Mouse (Mus musculus) forebrain, embryonic 13.5 days (tissue): Measurements from ENCODE around the gene Susd1. TPM values are rescaled to one million over a fixed set of nuclear protein-coding genes. Genes with fewer than 3 reads are reported as not detected.

ENCODE experiments used
- ATAC-seq: fragments of 200-750 bp; cut with Nextera tagmentation; 2 replicates; pipeline ENCODE4 v1.8.0; 2017
- H3K27ac ChIP-seq: fragments of 300-500 bp; sonication (generic); 2 replicates; pipeline ENCODE4 v1.5.1; 2015; ENCODE audit warnings: inconsistent platforms, mild to moderate bottlenecking, moderate library complexity
- H3K27me3 ChIP-seq: fragments of 300-500 bp; sonication (generic); 2 replicates; pipeline ENCODE4 v1.6.1; 2015; ENCODE audit warnings: mild to moderate bottlenecking, inconsistent platforms
- H3K36me3 ChIP-seq: fragments of 300-500 bp; sonication (generic); 2 replicates; pipeline ENCODE4 v1.6.1; 2015; ENCODE audit warnings: mild to moderate bottlenecking, inconsistent platforms; ENCODE audit not compliant: poor library complexity, severe bottlenecking
- H3K4me1 ChIP-seq: fragments of 300-500 bp; sonication (generic); 2 replicates; pipeline ENCODE4 v1.6.1; 2015; ENCODE audit warnings: inconsistent platforms
- H3K4me2 ChIP-seq: fragments of 300-500 bp; sonication (generic); 2 replicates; pipeline ENCODE4 v1.6.1; 2015; ENCODE audit warnings: inconsistent platforms, mild to moderate bottlenecking, moderate library complexity
- H3K4me3 ChIP-seq: fragments of 300-500 bp; sonication (generic); 2 replicates; pipeline ENCODE4 v1.5.1; 2015; ENCODE audit warnings: mild to moderate bottlenecking, inconsistent platforms
- H3K9ac ChIP-seq: fragments of 300-500 bp; sonication (generic); 2 replicates; pipeline ENCODE4 v1.6.1; 2015; ENCODE audit warnings: mild to moderate bottlenecking, inconsistent platforms
- H3K9me3 ChIP-seq: fragments of 300-500 bp; sonication (generic); replicated peaks from 2 replicates; pipeline ENCODE4 v1.6.1; 2016; ENCODE audit warnings: inconsistent platforms
- WGBS: fragments of 180-500 bp; shearing (Covaris S2); methylation state at CpG from one replicate; pipeline ENCODE4 v1.1.7; 2015; 5-methylcytosine and 5-hydroxymethylcytosine counted together
- polyA plus RNA-seq: library from polyadenylated mRNA; unstranded; fragments of >200 nt; fragmentation: Nextera tagmentation; extraction: Ambion mirVana; gene quantifications from 2 replicates; pipeline ENCODE4 v1.2.1, GENCODE M21; 2015

The Susd1 gene
- polyA plus RNA-seq, 1 experiment from 2014 or later: 0.72 TPM

DNA sequence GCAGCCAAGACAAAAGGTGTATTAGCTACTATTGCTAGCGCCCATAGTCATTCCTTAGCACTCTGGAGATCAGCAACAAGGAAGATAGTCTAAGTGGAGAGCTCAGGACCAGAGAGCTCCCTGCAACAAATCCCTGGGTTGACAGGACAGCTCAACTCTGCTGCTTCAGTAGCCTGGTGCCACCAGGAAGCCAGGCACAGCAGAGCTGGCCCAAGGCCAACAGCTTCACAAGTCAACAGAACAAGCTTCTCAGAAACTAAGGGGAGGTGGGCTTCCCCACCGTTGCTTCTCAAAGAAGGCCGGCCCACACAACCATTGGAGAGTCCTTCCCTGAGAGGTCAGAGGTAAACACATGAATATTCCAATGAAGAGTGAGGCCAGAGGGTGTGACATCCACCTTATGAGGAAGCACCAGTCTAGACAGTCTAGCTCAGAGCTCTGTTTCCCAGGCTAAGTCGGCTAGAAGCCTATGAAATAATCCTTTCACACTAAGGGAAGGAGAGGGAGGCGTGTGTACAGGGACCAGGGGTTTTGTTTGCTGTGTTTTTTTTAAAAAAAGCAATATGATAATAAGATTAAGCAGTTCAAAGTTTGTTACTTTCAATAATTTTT is 65.8 kb downstream of the Susd1 start:
- ATAC-seq: no peak
- no peak overlapping the region for H3K4me2 ChIP-seq
- no peak overlapping the region for H3K4me3 ChIP-seq
- peaks cover 7% of the 10 kb centered on the region; the same call in 1 of the 2 replicates for H3K4me1 ChIP-seq
- H3K27ac ChIP-seq: no peak overlapping the region
- no peaks in the 10 kb centered on the region for H3K27me3 ChIP-seq
- H3K9ac ChIP-seq: no peak overlapping the region
- no peaks in the 10 kb centered on the region for H3K36me3 ChIP-seq
- WGBS: 58% methylated on average over 5 of the region's 5 CpGs
- no peaks in the 10 kb centered on the region for H3K9me3 ChIP-seq

DNA sequence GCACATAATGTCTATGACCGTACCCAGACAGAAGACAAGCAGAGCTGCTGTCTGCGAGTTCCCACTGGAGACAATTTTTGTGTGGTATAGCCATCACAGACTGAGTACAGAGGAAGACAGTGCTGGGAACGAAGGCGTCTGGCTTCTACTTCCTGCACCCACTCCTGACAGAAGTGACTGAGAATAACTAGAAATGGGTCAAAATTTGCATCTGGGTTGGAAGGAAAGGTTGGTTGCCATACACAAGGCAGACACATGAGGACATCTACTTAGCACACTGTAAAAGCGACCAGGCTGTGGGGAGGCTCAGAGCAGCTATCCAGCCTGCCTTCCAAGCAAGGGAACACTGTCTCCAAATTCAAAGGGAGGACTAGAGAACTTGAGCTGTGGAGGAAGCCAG is 66.5 kb downstream of the Susd1 start:
- H3K27ac ChIP-seq: no peak overlapping the region
- H3K27me3 ChIP-seq: no peaks in the 10 kb centered on the region
- 91% methylated on average over 5 of the region's 5 CpGs for WGBS
- H3K4me1 ChIP-seq: peaks cover 7% of the 10 kb centered on the region; the same call in 1 of the 2 replicates
- no peaks in the 10 kb centered on the region for H3K9me3 ChIP-seq
- H3K4me2 ChIP-seq: no peak overlapping the region
- no peak overlapping the region for H3K9ac ChIP-seq
- no peak overlapping the region for H3K4me3 ChIP-seq
- ATAC-seq: no peak
- no peaks in the 10 kb centered on the region for H3K36me3 ChIP-seq

DNA sequence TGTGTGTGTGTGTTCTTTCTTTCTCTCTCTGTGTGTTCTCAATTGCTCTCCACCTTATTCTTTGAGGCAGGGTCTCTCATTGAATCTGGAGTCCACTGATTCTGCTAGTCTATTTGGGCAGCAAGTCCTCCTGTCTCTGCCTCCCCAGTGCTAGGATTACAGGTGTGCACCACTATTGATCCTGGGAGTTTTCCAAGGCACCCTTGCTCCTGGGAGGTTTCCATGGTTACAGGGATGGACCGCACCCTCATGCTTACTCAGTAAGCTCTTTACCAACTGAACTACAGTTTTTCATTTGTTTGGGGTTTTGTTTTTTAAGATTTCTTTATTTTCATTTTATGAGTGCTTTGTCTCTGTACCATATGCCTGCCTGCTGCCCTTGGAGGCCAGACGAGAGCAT is 68.5 kb downstream of the Susd1 start:
- ATAC-seq: no peak
- H3K9me3 ChIP-seq: no peaks in the 10 kb centered on the region
- WGBS: 93% methylated on average over 2 of the region's 2 CpGs
- no peak overlapping the region for H3K9ac ChIP-seq
- H3K27ac ChIP-seq: no peak overlapping the region
- H3K27me3 ChIP-seq: no peaks in the 10 kb centered on the region
- H3K4me1 ChIP-seq: peaks cover 7% of the 10 kb centered on the region
- H3K36me3 ChIP-seq: no peaks in the 10 kb centered on the region
- no peak overlapping the region for H3K4me2 ChIP-seq
- no peak overlapping the region for H3K4me3 ChIP-seq

DNA sequence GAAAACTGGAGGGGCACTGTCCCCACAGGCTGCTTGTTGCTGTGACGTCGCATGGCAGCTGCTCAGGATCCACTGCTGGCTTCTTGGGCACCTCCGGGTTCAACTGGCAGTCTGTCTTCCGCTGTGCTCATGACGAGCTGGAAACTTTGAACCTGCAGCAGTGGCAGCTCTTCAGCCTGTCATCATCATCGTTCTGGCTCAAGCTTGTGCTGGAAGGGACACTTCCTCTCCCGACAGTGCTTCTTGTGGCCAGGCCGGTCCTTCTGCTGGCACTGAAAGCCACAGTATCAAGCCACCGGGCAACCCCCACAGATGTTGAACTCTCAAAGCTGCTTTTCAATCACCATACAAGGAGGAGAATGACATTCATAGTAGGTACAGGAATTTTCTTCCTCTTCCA is 70.3 kb downstream of the Susd1 start:
- Histone ChIP-seq H3K9ac (no peak overlapping the region), H3K9me3 (no peaks in the 10 kb centered on the region), H3K27me3 (no peaks in the 10 kb centered on the region), H3K36me3 (no peaks in the 10 kb centered on the region), H3K27ac (no peak overlapping the region), H3K4me3 (no peak overlapping the region), H3K4me2 (no peak overlapping the region), H3K4me1 (peaks cover 11% of the 10 kb centered on the region)
- no peak for ATAC-seq
- 88% methylated on average over 9 of the region's 9 CpGs for WGBS

GRCm38 (mm10) chr4:59366206-59366605 is 72.2 kb downstream of the Susd1 start:
- Histone ChIP-seq H3K4me2 (no peak overlapping the region), H3K27ac (no peak overlapping the region), H3K27me3 (no peaks in the 10 kb centered on the region), H3K36me3 (no peaks in the 10 kb centered on the region), H3K4me3 (no peak overlapping the region), H3K9ac (no peak overlapping the region), H3K9me3 (no peaks in the 10 kb centered on the region), H3K4me1 (peaks cover 11% of the 10 kb centered on the region)
- ATAC-seq: no peak
- WGBS: 90% methylated on average over 9 of the region's 9 CpGs

DNA sequence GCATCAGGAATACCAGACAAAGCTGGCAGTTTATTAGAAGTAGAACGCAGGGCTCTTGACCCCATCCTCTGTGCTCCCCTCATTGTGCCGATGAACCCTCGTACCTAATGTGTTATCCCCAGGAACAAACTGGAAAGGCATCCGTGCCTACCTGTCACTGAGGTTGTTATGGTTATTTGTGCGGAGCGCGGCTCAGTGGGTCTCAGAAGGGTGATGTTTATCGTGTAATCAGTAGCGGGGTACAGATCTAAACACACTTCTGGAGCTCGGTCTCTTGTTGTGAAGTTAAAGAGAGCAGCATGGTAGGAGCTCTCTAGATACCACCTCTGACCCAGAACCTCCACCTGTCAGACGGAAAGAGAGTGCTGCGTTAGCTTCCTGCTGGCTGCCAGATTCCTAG is 72.9 kb downstream of the Susd1 start:
- H3K9me3 ChIP-seq: no peaks in the 10 kb centered on the region
- no peak overlapping the region for H3K9ac ChIP-seq
- H3K27me3 ChIP-seq: no peaks in the 10 kb centered on the region
- WGBS: 95% methylated on average over 12 of the region's 12 CpGs
- H3K4me2 ChIP-seq: no peak overlapping the region
- H3K36me3 ChIP-seq: no peaks in the 10 kb centered on the region
- H3K27ac ChIP-seq: no peak overlapping the region
- H3K4me1 ChIP-seq: peaks cover 11% of the 10 kb centered on the region
- H3K4me3 ChIP-seq: no peak overlapping the region
- no peak for ATAC-seq

DNA sequence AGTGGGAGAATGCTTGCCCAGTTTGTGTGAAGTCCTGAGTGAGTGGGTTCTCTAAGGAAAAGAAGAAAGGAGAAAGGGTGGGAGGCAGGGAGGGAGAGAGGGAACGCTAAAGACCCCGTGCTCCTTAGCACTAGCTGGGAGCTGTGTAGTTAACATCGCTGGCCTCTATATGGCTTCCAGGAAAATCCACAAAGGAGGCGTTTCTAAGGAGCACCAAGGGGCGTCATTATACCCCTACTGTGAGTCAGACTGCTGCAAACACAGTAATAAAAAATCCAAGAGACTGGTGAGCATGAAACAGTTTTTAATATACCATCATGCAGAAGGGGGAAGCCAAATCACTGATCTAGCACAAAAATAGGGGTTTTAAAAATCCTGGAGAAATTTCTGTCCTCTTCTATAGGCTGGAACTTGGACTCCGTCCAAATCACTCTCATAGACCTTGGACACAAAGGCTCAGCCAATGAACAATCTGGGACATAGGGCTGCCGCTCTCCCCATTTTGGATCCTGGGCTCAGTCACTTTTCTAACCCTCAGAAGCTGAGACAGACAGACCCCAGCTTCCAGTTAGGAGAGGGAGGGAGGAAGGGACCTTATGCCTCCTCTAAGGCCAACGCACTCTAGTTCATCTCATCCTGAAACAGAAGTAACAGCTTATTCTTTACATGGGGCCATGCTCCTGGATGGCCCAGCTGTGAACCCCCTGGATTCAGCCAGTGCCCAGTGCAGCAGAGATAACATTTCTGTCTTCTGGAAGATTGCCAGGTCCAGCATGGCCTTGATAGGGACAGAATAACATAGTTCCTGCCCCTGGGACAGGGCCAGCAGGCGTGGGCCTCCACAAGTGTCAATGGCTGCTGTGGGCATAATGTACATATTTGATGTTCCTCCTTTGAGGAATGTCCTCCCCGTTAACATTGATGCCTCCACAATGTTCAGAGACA is 73.9 kb downstream of the Susd1 start:
- Histone ChIP-seq H3K4me3 (no peak overlapping the region), H3K36me3 (no peaks in the 10 kb centered on the region), H3K9ac (no peak overlapping the region), H3K9me3 (no peaks in the 10 kb centered on the region), H3K27me3 (no peaks in the 10 kb centered on the region), H3K4me2 (no peak overlapping the region), H3K27ac (no peak overlapping the region), H3K4me1 (peaks cover 11% of the 10 kb centered on the region)
- no peak; the same call in 1 of the 2 replicates for ATAC-seq
- 45% methylated on average over 10 of the region's 10 CpGs for WGBS

GRCm38 (mm10) chr4:59363041-59363440 is 75.4 kb downstream of the Susd1 start:
- 80% methylated on average over 9 of the region's 9 CpGs for WGBS
- no peaks in the 10 kb centered on the region for H3K36me3 ChIP-seq

GRCm38 (mm10) chr4:59360704-59361103 is 77.7 kb downstream of the Susd1 start:
- no peak overlapping the region for H3K4me2 ChIP-seq
- no peak overlapping the region for H3K27ac ChIP-seq
- H3K4me1 ChIP-seq: peaks cover 11% of the 10 kb centered on the region
- no peaks in the 10 kb centered on the region for H3K36me3 ChIP-seq
- WGBS: 2% methylated on average over 15 of the region's 15 CpGs
- H3K9me3 ChIP-seq: no peaks in the 10 kb centered on the region
- H3K4me3 ChIP-seq: no peak overlapping the region
- H3K9ac ChIP-seq: no peak overlapping the region
- no peaks in the 10 kb centered on the region for H3K27me3 ChIP-seq
- peak; percentile 50 for ATAC-seq

More at GRCm38 (mm10) chr4:59363041-59363440, 75.4 kb downstream of the Susd1 start:
- Histone ChIP-seq H3K4me1 (peaks cover 11% of the 10 kb centered on the region), H3K9ac (no peak overlapping the region), H3K9me3 (no peaks in the 10 kb centered on the region), H3K4me2 (no peak overlapping the region), H3K4me3 (no peak overlapping the region), H3K27me3 (no peaks in the 10 kb centered on the region), H3K27ac (no peak overlapping the region)
- ATAC-seq: no peak

DNA sequence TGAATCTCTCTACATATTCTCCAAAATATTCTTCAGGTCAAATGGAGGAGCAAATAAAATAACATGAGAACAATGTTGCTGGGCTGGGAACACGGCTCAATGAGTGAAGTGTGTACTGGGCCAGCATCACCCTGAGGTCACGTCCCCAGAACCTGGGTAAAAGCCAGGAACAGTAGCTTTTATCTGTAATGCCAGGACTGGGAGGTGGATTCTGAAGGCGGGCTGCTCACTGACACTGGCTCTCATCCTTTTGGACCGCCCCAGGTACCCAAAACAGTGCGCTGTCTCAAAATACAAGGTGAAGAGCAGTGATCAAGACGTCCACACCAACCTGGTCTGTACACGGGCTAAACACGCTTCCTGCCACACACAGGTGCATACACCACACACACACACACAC is 78.5 kb downstream of the Susd1 start:
- H3K27me3 ChIP-seq: no peaks in the 10 kb centered on the region
- no peak for ATAC-seq
- 94% methylated on average over 8 of the region's 8 CpGs for WGBS
- no peak overlapping the region for H3K4me3 ChIP-seq
- no peak overlapping the region for H3K9ac ChIP-seq
- no peak overlapping the region for H3K27ac ChIP-seq
- H3K36me3 ChIP-seq: no peaks in the 10 kb centered on the region
- peaks cover 10% of the 10 kb centered on the region for H3K4me1 ChIP-seq
- H3K4me2 ChIP-seq: no peak overlapping the region
- H3K9me3 ChIP-seq: no peaks in the 10 kb centered on the region

DNA sequence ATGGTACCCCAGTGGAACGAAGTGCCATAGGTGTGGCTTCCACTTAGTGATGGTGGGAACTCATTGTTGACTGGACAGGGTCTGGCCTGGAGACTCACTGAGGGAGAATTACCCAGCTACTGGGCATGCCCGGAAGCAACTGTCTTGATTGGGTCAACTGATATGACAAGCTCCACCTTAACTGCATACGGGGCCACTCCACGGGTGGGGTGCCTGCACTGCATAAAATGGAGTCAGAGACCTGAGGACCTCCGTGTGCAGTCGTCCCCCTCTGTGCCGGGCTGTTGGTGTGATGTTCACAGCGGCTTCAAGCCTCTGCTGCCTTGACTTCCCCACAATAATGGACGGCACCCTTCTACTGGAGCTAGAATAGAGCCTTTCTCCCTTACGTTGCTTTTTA is 79.5 kb downstream of the Susd1 start:
- Histone ChIP-seq H3K4me3 (no peak overlapping the region), H3K9me3 (no peaks in the 10 kb centered on the region)
- 84% methylated on average over 10 of the region's 10 CpGs for WGBS

DNA sequence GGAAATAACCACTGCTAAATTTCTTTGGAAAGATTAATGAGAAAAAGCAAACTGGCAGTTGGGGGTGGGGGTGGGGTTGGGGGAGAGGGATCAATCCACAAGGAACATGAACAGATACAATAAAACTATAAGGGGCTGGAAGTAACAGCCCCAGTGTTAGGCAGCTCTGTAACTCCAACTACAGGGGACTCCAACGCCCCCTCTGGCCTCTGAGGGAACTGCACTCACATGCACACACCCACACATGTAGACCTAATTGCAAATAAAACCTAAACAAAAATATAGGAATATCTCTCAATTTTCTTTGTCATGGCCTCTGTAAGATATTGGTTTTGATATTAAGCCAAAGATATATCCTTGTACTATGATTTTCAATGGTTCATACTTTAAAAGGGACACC is 83.0 kb downstream of the Susd1 start:
- Histone ChIP-seq H3K9me3 (no peaks in the 10 kb centered on the region), H3K27ac (no peak overlapping the region), H3K4me3 (no peak overlapping the region), H3K4me1 (no peaks in the 10 kb centered on the region), H3K27me3 (no peaks in the 10 kb centered on the region), H3K4me2 (no peak overlapping the region), H3K9ac (no peak overlapping the region), H3K36me3 (no peaks in the 10 kb centered on the region)
- ATAC-seq: no peak
- 71% methylated on average over 1 of the region's 1 CpGs for WGBS

More for the DNA sequence above, 79.5 kb downstream of the Susd1 start:
- H3K36me3 ChIP-seq: no peaks in the 10 kb centered on the region
- H3K4me1 ChIP-seq: peaks cover under 1% of the 10 kb centered on the region
- no peaks in the 10 kb centered on the region for H3K27me3 ChIP-seq
- ATAC-seq: no peak
- no peak overlapping the region for H3K27ac ChIP-seq
- H3K4me2 ChIP-seq: no peak overlapping the region
- H3K9ac ChIP-seq: no peak overlapping the region
